Mouse (Mus musculus) heart, postnatal 0 days (tissue): Measurements from ENCODE around the gene Ucma.

ENCODE experiments used
- CTCF ChIP-seq: IDR thresholded peaks from 2 replicates; pipeline ENCODE4 v1.5.1; 2016; ENCODE audit warnings: antibody characterized with exemption, control low read depth, low read depth
- EP300 ChIP-seq: IDR thresholded peaks from 2 replicates; pipeline ENCODE4 v1.6.1; 2016; ENCODE audit warnings: antibody characterized with exemption, low read depth

- TF ChIP-seq CTCF (no peak), EP300 (no peak)
Observed at GRCm38 (mm10) chr2:4937931-4938330, 38.0 kb upstream of the Ucma start.
